Mouse (Mus musculus) testis, postnatal 14 days (tissue): ENCODE results near the gene Gm49358.

ENCODE experiments used
- DNase-seq: peaks from one replicate; pipeline ENCODE4 v3.0.0; 2021; ENCODE audit warnings: low spot score

The Gm49358 gene

DNA sequence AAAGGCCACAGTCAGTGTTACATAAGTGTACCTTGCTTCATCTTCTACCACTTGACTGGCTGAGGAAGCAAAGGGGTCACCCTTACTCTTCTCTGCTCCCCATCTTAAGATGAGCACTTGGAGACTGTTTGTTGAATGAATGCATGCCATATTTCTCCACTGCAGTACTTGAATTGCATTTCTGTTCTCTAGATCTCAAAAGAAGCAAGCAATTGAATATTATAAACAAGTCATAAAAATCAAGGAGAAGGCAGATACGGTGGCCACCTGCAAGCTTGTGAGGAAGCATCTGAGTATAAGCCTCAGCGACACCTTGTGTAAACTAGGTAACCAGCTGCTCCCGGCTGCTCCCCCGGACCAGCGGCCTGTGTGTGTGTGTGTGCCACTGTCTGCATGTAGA is at the start of gene Gm49358:
Gm49358 (plus strand) TSS at position 301 of the 400 bp plus-strand sequence.
- DNase-seq: no peak

DNA sequence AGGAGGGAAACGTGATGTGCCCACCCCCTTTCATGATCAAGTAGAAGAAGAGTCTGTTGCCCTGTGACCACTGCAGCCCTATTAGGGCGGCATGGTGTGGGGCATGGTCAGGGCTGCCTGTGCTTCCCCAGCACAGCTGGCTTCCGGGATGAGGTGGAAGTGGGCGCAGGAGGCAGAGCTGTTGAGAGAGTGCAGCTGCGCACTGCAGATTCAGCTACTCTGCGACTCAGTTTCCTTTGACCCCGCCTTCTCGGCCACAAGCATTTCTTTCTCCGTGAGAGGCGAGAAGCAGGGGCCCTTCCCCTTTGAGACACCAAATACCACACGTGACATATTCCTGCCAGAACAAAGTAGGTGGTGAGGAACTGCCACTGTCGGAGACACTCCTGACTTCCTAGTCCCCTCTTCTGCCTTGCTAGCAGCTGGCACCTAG is 36.2 kb upstream of the Gm49358 start:
- no peak for DNase-seq

DNA sequence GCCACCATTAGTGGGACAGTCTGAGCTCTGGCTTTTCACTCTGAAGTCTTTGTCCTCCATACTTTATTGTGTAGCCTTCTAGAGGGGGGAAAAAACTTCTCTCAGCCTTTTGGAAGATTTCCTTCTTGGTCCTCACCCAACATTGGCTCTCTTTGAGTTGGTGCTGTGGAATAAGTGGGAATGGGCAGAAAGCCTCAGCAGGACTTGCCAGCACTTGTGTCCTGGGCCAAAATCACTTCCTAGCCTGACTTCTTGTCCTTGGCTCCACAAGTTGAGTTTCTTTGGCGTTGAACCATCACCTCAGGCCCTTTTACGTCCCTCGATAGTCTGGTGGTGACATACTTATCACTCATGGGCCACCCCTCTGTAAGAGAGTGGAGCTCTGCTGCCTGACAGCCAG is 35.6 kb upstream of the Gm49358 start:
- no peak for DNase-seq

DNA sequence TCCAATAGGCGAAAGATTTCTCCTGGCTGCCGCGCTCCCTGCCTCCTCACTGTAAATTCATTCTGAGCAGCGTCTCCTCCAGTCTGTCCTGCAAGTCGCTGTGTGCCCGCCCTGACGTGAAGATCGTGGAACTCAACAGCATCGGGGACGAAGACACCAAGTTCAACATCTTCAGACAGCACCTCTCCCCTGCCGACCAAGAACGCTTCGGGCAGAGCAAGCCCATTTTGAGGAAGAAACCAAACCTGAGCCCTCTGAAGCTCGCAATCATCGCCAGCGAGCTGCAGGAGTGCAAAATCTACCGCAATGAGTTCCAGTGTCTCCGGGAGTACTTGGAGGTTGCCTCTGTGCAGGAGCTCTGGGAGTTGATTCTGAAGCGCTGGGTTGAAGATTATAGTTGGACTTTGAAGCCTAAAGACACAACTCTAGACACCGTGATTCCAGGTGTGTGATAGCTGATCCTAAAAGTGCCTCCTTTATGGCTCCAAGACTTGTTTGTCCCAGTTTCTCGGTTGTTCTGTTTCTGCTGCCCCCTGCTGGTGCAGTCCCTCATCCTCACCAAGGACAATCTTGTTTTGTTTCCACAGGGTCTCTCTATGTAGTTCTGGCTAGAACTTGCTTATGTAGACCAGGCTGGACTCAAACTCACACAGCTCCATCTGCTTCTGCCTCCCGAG is 32.8 kb upstream of the Gm49358 start:
- DNase-seq: peak; percentile 65

DNA sequence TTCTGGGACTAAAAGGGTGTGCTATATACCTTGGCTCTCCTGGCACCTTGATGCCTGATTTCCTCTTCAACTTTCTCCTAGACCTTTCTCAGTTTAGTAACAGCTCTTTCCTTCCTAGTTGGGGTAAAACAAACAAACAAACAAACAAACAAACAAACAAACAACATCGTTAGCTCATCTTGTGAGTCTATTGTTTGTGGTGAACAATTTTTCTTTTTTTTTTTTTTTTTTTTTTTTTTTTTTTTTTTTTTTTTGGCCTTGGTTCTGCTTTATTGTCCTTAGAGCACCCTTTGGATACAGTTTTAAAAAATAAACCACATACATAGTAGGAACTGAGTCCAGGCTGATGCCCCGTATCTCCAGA is 32.3 kb upstream of the Gm49358 start:
- DNase-seq: no peak

DNA sequence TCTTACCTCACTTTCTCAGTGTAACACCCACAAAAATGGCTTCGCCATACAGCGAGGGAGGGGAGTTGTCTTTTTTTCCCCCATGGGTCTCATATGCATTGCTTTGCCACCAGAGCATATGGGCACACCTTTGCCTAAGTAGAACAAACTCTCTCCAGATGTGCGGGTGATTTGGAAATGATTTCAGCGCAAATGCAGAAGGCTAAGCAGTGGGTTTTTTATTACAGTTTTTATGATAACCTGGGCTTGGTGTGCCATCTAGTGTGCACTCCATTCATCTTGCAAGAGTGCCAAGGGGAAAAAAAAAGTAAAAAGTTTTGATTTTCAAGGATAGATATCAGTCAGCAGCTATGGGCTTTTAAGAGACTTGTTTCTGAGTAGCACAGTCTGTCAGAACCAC is 28.7 kb upstream of the Gm49358 start:
- no peak for DNase-seq

DNA sequence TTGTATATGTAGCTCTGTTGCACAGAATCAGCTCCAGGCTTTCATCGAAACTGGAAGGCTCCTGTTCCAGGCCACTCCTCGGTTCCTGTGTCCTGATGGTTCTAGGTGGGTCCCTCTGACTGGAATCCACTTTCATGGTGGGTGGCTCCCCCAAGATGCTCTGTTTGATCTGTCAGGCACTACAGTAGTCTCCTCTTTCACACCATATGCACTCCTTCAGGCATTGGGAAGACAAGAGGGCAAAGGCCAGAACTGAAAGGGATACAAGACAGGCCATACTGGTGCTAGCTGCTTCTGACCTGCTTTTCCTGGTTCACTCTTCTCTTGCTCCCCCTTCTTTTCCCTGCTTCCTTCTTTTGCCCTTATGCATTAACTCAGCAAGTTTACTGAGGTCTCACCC is 20.9 kb upstream of the Gm49358 start:
- no peak for DNase-seq

DNA sequence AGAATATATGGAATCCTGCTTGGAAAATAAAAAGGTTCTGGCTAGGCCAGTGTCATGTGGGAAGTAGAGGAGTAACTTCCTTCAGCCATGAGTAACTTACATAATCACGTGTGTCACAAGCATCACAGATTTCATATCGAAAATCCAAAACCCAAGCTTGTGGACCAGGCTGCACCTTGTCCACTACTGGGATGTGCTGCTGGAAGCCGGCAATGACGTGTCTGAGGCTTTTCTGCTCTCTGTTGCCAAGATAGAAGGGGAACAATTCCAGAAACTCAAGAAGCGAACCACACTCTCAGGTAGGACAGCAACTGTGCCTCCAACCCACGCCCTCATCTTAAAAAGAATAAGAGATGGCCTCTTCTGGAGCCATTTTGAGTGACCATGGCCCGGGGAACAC is 19.5 kb upstream of the Gm49358 start:
- DNase-seq: no peak

DNA sequence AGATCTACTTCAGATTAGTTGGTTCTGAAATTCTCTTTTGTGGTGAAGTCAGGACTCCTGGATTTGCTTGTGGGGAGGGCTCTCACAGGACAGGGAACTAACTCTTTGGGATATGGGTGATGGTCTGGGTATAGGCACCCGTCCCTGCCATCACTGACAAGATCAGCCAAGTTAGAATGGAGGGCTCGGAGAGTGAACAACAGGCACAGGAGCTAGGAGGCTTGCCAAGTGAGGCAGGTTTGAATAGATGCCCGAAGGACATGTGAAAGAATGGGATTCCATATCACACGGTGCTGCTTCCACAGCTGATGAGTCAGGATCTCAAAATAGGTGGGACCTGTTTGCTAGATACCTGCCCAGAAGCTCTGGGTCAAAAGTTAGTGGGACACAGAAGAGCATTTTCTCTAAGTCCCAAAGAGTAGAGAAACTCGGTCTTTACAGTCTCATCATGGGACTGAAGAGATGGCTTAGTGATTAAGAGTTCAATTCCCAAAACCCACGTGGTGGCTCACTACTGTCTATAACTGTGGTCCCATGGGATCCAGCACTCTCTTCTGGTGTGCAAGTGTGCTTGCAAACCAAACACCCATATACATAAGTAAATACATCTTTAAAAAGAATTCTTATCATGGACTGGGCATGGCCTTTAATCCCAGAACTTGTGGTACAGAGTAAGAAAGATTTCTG is 7.8 kb upstream of the Gm49358 start:
- no peak for DNase-seq

DNA sequence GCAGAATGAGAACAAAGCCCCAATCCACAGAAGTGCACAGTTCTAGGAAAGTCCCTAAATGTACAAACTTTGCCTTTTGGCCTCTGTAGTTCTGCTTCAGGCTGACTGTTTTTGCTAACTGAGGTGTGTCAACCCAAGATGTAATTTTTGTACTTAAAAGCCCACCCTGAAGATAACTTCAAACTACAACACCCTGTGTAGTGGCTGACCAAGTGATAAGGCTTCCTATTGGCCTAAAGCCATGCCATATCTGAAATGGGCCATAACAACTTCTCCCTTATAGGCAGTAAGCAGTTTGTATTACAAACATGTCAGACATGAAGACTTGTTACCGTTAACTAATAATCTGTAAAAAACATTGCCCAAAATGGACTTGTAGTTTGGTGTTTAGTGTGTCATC is 6.0 kb upstream of the Gm49358 start:
- DNase-seq: no peak

DNA sequence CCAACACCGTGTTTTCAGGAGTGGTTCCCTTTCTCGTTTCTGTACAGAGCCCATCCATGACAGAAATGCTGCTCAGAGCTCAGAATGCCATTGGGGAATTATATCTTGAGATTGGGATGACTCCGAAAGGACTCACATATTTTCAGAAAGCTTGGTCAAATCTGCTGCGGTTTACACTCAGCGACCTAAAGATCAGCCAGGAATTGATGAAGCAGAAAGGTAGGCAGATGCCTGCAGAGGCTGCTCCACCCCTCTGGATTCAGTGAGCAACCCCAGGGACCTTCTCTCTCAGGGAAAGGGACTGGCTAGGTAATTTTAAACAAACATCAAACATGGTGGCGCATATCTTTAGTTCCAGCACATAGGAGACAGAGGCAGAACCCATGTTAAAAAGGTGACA is 5.6 kb upstream of the Gm49358 start:
- DNase-seq: no peak

DNA sequence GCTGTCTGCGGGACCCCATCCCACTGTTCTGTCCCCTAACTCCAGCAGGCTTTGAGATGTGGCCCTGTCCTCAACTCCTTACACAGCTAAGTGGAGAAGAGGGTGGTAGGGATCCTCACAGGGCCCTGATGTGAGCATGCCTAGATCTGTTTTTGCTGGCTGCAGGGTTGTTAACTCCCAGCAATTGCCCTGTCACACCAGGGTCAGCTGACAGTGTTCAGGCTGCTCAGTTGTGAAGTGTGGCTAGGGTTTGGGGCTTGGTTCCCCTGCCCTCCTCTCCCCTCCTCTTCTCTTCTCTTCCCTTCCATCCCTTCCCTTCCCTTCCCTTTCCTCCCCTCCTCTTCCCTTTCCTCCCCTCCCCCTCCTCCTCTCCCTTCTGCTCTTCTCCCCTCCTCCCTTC is 2.5 kb upstream of the Gm49358 start:
- no peak for DNase-seq

DNA sequence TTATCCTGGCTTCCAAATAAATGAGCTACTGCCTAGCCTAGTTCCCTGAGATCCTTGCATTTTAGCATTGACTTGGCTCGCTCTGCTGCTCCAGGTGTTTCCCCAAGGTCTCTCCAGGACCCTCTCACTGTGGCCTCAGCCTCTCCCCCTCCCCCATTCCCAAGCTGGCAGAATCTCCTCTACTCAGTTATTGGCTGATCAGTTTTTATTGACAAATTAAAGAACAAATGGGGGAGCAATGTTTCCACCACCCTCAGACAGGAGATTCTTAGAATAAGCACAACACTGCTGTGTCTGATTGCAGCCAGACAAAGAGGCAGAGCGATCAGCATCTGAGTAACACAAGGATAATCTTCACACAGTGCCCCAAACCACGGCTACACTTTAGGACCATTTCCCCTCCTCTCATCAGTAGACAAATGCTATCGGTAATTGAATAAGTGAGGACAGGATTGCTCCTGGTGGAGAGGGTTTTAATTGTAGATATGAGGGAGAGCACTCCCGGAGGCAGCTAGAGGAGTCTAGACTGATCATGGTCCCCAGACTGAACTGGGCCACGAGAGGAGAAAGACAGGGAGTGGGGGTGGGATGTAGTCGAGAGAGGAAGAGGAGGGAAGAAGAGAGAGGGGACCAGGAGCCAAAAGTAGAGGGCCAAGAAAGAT is 1.9 kb upstream of the Gm49358 start:
- no peak for DNase-seq

DNA sequence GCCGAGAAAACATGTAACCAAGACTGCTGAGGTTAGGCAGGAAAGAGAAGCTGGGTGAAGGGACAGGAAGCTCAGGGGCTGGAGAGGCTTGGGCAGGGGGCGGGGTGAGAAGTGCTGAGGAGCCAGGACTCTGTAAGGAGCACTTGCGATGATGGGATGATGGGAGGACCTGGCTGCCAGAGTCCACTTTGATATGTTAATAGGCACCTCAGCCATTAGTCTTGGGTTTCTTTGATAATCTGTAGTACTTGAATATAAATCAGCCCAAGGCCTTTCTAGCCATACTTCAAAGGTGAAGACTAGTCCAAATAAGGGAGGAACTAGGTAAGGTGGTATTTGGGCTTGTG is 1.4 kb upstream of the Gm49358 start:
- DNase-seq: no peak

DNA sequence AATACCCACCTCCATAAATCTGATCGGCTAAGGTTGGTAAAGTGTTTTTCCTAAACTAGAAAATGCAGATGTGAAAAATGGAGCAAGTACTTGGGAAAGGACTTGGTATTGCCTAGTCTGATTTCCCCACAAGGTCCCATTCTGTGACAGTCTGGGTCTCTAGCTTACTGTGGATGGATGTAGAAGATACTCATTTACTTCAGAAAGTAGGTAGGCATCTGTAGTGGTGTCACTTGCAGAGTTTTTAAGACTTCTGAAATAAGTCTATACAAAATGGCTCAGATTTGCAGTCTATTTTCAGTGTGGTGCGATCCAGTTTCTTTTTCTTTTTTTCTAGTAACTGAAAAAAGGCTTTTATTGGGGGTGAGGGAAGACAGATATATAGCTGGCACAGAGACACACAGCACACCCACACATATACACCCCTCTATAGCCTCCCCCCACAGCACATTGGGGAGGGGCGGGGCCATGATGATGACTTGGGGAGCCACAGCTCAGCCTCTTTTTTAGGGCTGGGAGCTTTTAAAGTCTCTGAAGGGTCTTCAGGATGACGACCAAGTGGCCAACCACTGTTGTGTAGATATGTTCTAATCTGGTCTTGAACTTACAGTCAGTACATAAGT is 1.7 kb downstream of the Gm49358 start:
- no peak for DNase-seq

DNA sequence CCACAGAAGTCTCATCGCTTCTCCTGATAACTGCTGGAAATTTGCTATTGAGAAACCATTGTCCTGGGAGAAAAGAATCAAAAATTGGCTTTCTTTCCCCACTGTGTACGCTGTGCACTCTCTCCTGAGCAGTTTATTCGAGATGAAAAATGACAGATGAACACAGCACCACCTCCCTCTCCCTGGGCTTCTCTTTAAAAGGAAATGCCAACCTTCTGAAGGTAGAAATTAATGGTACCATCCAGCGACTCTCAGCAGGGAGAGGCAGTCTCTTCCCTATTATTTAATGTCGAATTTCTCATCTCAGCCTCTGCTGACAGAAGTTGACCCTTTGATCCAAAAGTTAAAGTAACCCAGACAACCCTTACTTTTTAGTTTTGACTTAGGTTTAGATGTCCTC is 5.4 kb downstream of the Gm49358 start:
- no peak for DNase-seq

DNA sequence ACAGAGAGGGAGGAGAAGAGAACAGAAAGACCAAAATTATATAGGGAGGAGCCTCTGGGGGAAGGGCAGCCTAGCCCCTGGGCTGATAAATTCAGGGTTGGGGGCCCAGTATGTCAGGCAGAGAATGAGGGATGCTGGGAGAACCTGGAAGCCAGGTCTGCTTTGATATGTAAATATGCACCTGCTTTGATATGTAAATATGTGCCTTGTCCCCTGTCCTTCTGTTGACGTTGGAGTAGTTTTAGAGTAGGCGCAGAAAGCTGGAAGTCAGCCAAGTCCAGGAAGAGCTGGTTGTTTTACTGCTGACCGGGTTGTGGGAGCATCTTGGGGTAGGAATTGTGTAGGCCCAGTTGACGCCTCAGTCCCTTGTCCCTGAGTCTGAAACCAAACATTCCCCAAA is 6.0 kb downstream of the Gm49358 start:
- no peak for DNase-seq

DNA sequence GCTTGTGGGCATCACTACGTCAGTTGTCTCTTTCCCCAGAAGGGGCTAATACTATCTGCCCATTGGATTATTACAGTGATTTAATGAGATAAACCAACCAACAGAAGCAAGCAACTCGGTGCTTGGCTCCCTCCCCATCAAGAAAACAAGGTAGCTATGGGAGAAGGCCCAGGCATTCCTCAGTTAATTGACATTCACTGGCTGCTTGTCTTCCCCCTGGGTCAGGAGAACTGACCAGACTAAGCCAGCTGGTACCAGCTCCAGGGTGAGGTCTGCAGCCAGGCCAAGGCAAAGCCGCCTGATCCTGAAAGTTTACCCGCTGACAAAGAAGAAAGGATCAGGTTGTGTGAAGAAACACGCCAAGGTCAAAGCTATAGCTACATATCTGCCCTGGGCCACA is 7.9 kb downstream of the Gm49358 start:
- no peak for DNase-seq

DNA sequence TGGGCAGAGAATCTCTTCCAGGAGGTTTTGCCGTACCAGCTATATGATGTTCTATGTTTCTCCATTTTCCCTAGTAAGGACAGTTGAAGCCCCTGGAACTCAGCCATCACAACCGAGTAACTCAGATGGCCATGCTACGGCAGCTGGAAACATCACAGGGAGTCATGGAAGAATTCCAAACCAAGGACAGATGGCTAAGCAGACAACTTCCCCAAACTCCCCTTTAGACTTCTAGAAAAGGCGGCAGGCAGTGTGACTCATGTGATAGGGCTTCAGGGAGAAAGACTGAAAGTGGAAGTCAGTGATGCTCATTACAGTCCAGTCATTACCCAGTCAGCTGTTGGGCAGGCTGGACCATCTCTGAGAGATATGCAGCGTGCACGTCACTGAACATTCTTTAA is 8.5 kb downstream of the Gm49358 start:
- no peak for DNase-seq

DNA sequence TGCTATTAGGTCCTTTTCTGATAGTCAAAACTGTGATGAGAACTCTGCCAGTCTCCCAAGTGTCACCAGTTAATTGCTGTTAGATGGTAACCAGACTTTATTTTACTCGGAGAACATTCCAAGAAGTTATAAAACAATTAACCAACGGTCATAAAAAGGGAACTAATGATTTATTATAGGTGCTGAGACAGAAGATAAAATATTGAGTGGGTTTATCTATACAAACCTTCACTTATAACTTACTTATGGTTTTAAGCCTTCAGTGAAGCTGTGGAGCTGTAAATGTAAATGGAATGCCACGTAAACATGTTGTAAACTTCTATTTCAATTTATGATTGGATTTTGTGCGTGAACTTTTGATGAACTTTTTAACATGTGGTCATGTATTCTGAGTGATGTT is 9.6 kb downstream of the Gm49358 start:
- DNase-seq: no peak

DNA sequence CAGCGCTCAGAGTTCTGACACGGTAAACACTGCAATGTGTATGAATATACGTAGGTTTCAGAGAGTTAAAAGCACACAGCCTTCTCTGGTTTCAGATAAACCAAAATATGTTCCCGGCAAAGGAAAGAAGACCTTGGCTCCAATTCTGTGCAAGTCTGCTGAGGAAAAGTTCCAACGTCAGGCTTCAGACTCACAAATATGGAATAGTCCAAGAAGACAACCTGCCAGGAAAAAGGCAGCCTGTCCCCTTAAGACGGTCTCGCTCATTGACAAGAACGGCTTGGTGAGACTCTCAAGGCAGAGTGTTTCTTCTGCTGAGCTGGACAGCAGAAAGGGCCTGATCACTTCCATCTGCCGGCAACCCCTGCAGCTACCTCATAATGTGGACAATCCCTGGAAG is 12.5 kb downstream of the Gm49358 start:
- peak; percentile 46 for DNase-seq

DNA sequence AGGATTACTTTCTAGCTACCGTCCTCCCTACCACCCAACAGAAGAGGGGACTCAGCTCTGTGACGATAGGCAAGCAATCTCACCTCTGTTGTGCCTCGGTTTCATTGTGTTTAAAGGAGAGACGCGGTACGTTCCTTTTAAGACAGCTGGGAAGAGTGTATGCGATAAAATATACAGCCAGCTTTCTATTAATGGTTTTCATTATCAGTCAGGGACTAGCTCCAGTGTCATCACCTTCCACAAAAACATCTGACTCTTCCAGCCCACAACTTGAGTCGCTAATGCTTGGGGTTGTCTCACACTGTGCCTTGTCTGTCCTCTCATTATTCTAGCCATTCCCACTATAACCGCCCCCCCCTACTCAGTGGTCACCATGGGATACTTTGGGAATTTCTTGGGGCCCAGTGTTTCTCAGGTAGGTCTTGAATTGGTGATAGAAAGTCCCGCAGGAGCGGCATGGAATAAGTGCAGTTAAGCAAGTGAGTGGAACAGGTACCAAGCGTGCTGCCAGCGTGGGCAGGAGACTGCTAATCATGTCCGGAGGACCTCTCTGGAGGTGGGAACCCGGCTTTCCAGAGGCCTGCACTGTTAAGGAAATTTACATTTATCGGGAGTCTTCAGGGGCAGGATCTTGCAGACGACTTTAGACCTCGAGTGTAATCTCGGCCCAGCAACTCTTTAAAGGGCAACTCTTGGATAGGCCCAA is 14.0 kb downstream of the Gm49358 start:
- DNase-seq: peak; percentile 12
